Mouse (Mus musculus) ES-E14 (cell line): ENCODE measurements around the gene Defb25. TPM values are rescaled to one million over a fixed set of nuclear protein-coding genes. Genes with fewer than 3 reads are reported as not detected.

Source experiments
- DNase-seq: peaks from one replicate; pipeline ENCODE4 v3.0.0-alpha.2; 2013; ENCODE audit warnings: low read depth, low spot score
- H3K27ac ChIP-seq: 2 replicates; pipeline ENCODE4 v1.5.1; 2012; ENCODE audit warnings: low read depth, mild to moderate bottlenecking, low read length, moderate library complexity, mixed read lengths; ENCODE audit not compliant: poor library complexity, insufficient read depth, severe bottlenecking
- H3K36me3 ChIP-seq: 2 replicates; pipeline ENCODE4 v1.6.1; 2012; ENCODE audit warnings: mild to moderate bottlenecking, low read length, moderate library complexity, mixed read lengths; ENCODE audit not compliant: control insufficient read depth, poor library complexity, insufficient read depth, severe bottlenecking
- H3K4me1 ChIP-seq, 2 experiments: fragments of 150-350 bp in 1 of 2; sonication (generic) in 1 of 2; 2 replicates each; pipeline ENCODE4 v1.6.1; 2012; ENCODE audit warnings: low read length in 2 of 2, mild to moderate bottlenecking in 1 of 2, mixed read lengths in 1 of 2; ENCODE audit not compliant: control insufficient read depth in 2 of 2, insufficient read depth in 2 of 2, poor library complexity in 1 of 2
- H3K4me3 ChIP-seq, 2 experiments: fragments of 150-350 bp in 1 of 2; sonication (generic) in 1 of 2; 2 replicates each; pipeline ENCODE4 v1.5.1; 2012; ENCODE audit warnings: low read length in 2 of 2, low read depth in 1 of 2, mild to moderate bottlenecking in 1 of 2, mixed read lengths in 1 of 2; ENCODE audit not compliant: insufficient read depth in 1 of 2, poor library complexity in 1 of 2, severe bottlenecking in 1 of 2
- H3K9ac ChIP-seq: 2 replicates; pipeline ENCODE4 v1.6.1; 2012; ENCODE audit warnings: low read depth, mild to moderate bottlenecking, low read length, mixed read lengths; ENCODE audit not compliant: poor library complexity, insufficient read depth, severe bottlenecking
- H3K9me3 ChIP-seq: fragments of 150-350 bp; sonication (generic); 2 replicates; pipeline ENCODE4 v1.6.1; 2012; ENCODE audit warnings: low read depth, mild to moderate bottlenecking, low read length; ENCODE audit not compliant: control insufficient read depth, insufficient read depth
- CHD2 ChIP-seq: IDR thresholded peaks from 2 replicates; pipeline ENCODE4 v1.6.1; 2014; ENCODE audit warnings: mild to moderate bottlenecking, low read depth, low read length, inconsistent platforms
- HCFC1 ChIP-seq: IDR thresholded peaks from 2 replicates; pipeline ENCODE4 v1.6.1; 2012; ENCODE audit warnings: low read length, inconsistent platforms, borderline replicate concordance; ENCODE audit not compliant: insufficient read depth
- MAFK ChIP-seq: IDR thresholded peaks from 2 replicates; pipeline ENCODE4 v1.6.1; 2014; ENCODE audit warnings: mild to moderate bottlenecking, low read depth, low read length, inconsistent platforms; ENCODE audit not compliant: insufficient read depth
- ZC3H11A ChIP-seq: IDR thresholded peaks from 2 replicates; pipeline ENCODE4 v1.6.1; 2012; ENCODE audit warnings: low read depth, mild to moderate bottlenecking, inconsistent platforms, low read length, borderline replicate concordance
- ZNF384 ChIP-seq: IDR thresholded peaks from 2 replicates; pipeline ENCODE4 v1.6.1; 2012; ENCODE audit warnings: low read depth, low read length, inconsistent platforms
- in situ Hi-C, 2 experiments: fragments of 600-800 bp; cut with MboI; formaldehyde crosslinking; loops; one replicate each; pipeline ENCODE4 v1.15.1; 2025; ENCODE audit warnings: low sequenced_read_pairs in 2 of 2, inconsistent platforms in 1 of 2; ENCODE audit not compliant: unreplicated experiment in 2 of 2
- total RNA-seq: library from RNA; depleted of rRNA; stranded (reverse); fragments of 300-350 nt; gene quantifications from 2 replicates; pipeline ENCODE4 v1.2.3, GENCODE M21; 2012

The Defb25 gene
- total RNA-seq, 1 experiment = 5.7 TPM

GRCm38 (mm10) chr2:152599299-152599698, 23.6 kb downstream of the Defb25 start, which contains the start of gene Defb45:
Defb45 (minus strand) TSS chr2:152599399.
- H3K27ac ChIP-seq = no peak within 1 kb of the TSS
- in situ Hi-C loops = no loop called here
- H3K36me3 ChIP-seq = no peaks in the 10 kb centered on the region
- TF ChIP-seq MAFK = no peak
- TF ChIP-seq HCFC1 = no peak
- peaks cover 0 to 2% of the 10 kb centered on the region in 2 experiments; a peak in 1 of 4 replicates for H3K4me1 ChIP-seq
- H3K9ac ChIP-seq = no peak within 1 kb of the TSS
- no peak for DNase-seq
- no peak within 1 kb of the TSS for H3K4me3 ChIP-seq
- H3K9me3 ChIP-seq = no peaks in the 10 kb centered on the region

- H3K9me3 ChIP-seq = no peaks in the 10 kb centered on the region
- H3K4me3 ChIP-seq = no peak overlapping the region
- TF ChIP-seq CHD2 = no peak
- no peak for TF ChIP-seq HCFC1
- DNase-seq = no peak
- in situ Hi-C loops = no loop called here
- no peaks in the 10 kb centered on the region for H3K36me3 ChIP-seq
- no peak overlapping the region for H3K9ac ChIP-seq
- no peaks in the 10 kb centered on the region for H3K4me1 ChIP-seq
- H3K27ac ChIP-seq = no peak overlapping the region
These were observed 33.8 kb downstream of the Defb25 start for GRCm38 (mm10) chr2:152589021-152589420.

GRCm38 (mm10) chr2:152588450-152588849, 34.4 kb downstream of the Defb25 start:
- Histone ChIP-seq H3K9ac (no peak overlapping the region), H3K4me3 (no peak overlapping the region), H3K9me3 (no peaks in the 10 kb centered on the region), H3K27ac (no peak overlapping the region), H3K36me3 (no peaks in the 10 kb centered on the region), H3K4me1 (no peaks in the 10 kb centered on the region)
- TF ChIP-seq MAFK = no peak
- TF ChIP-seq HCFC1 = no peak
- no peak for TF ChIP-seq ZC3H11A
- no peak for TF ChIP-seq CHD2
- TF ChIP-seq ZNF384 = no peak
- in situ Hi-C loops = no loop called here
- DNase-seq = no peak

GRCm38 (mm10) chr2:152586926-152587560, 35.8 kb downstream of the Defb25 start:
- no peak for TF ChIP-seq ZC3H11A
- no peak for TF ChIP-seq ZNF384
- TF ChIP-seq HCFC1 = no peak
- no peak for TF ChIP-seq MAFK
- TF ChIP-seq CHD2 = no peak
- Histone ChIP-seq H3K9me3 (no peaks in the 10 kb centered on the region), H3K36me3 (no peaks in the 10 kb centered on the region), H3K9ac (no peak overlapping the region), H3K4me3 (0 out of 4 replicates have a peak overlapping the region, but pooled peaks of 1 of the 2 experiments have one; percentile 55), H3K27ac (no peak overlapping the region), H3K4me1 (no peaks in the 10 kb centered on the region)
- peak; percentile 55 for DNase-seq
- in situ Hi-C loops = no loop called here

GRCm38 (mm10) chr2:152580612-152581011, 42.2 kb downstream of the Defb25 start:
- no peak for DNase-seq
- TF ChIP-seq MAFK (no peak), CHD2 (no peak), ZC3H11A (no peak), HCFC1 (no peak), ZNF384 (no peak)
- Histone ChIP-seq H3K36me3 (no peaks in the 10 kb centered on the region), H3K9ac (no peak overlapping the region), H3K4me1 (no peaks in the 10 kb centered on the region), H3K9me3 (no peaks in the 10 kb centered on the region), H3K27ac (no peak overlapping the region), H3K4me3 (no peak overlapping the region)
- in situ Hi-C loops = no loop called here
